Mouse (Mus musculus) hindbrain, embryonic 13.5 days (tissue): ENCODE measurements around the gene Snx18. TPM values are rescaled to one million over a fixed set of nuclear protein-coding genes. Genes with fewer than 3 reads are reported as not detected.

Experiments
- ATAC-seq: fragments of 200-750 bp; cut with Nextera tagmentation; 2 replicates; pipeline ENCODE4 v1.8.0; 2017; ENCODE audit warnings: moderate TSS enrichment; ENCODE audit not compliant: low FRiP score
- H3K27ac ChIP-seq: fragments of 300-500 bp; sonication (generic); 2 replicates; pipeline ENCODE4 v1.5.1; 2015; ENCODE audit warnings: inconsistent platforms, mild to moderate bottlenecking, moderate library complexity
- H3K27me3 ChIP-seq: fragments of 300-500 bp; sonication (generic); 2 replicates; pipeline ENCODE4 v1.6.1; 2015; ENCODE audit warnings: mild to moderate bottlenecking, inconsistent platforms
- H3K36me3 ChIP-seq: fragments of 300-500 bp; sonication (generic); 2 replicates; pipeline ENCODE4 v1.6.1; 2015; ENCODE audit warnings: mild to moderate bottlenecking, inconsistent platforms
- H3K4me1 ChIP-seq: fragments of 300-500 bp; sonication (generic); replicated peaks from 2 replicates; pipeline ENCODE4 v1.6.1; 2015; ENCODE audit warnings: inconsistent platforms
- H3K4me2 ChIP-seq: fragments of 300-500 bp; sonication (generic); 2 replicates; pipeline ENCODE4 v1.6.1; 2015; ENCODE audit warnings: inconsistent platforms, mild to moderate bottlenecking, moderate library complexity
- H3K4me3 ChIP-seq: fragments of 300-500 bp; sonication (generic); 2 replicates; pipeline ENCODE4 v1.5.1; 2015; ENCODE audit warnings: mild to moderate bottlenecking, inconsistent platforms
- H3K9ac ChIP-seq: fragments of 300-500 bp; sonication (generic); 2 replicates; pipeline ENCODE4 v1.6.1; 2015; ENCODE audit warnings: mild to moderate bottlenecking, inconsistent platforms
- H3K9me3 ChIP-seq: fragments of 300-500 bp; sonication (generic); 2 replicates; pipeline ENCODE4 v1.6.1; 2016; ENCODE audit warnings: inconsistent platforms
- WGBS: fragments of 180-500 bp; shearing (Covaris S2); methylation state at CpG from one replicate; pipeline ENCODE4 v1.1.7; 2015; 5-methylcytosine and 5-hydroxymethylcytosine counted together
- polyA plus RNA-seq: library from polyadenylated mRNA; unstranded; fragments of >200 nt; fragmentation: Nextera tagmentation; extraction: Ambion mirVana; gene quantifications from 2 replicates; pipeline ENCODE4 v1.2.1, GENCODE M21; 2015

Snx18 gene
- polyA plus RNA-seq, 1 experiment from 2014 or later: 10.8 TPM

DNA sequence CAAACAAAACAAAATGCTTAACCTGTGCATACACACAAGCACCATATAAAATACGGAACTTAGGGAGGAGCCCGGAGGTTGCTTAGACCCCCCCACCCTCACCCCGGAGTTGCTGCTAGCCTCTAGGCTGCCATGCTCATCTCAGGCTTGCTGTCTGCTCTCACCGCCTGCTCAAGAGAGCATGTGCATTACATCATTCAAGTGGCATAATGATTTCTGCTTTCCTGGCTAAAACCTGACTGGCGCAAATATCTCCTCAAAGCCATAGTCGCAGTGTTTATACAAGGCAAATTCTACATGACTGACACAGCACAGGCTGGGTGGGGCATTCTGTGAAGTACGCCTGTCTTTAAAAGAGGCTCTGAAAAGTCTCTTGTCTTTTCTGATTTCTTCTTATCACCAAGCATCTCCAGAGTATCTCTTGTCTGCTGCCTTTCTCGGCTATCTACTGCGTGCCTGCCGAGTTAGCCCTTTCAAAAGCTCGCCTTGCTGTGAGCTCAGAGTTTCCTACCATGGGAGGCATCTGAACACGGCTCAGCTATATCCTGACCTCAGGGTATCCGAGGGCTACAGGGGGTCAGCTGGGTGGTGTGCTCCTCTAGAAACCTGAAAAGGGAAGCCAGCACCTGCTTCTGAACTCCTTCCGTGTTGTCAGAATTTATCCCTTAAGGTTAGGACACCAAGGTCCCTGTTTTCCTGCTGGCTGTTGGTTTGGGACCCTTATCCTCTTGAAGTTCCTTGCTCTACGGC lies 16.5 kb upstream of the Snx18 start:
- peaks cover 4% of the 10 kb centered on the region for H3K4me1 ChIP-seq
- no peak overlapping the region for H3K4me3 ChIP-seq
- 0 out of 2 replicates have a peak, but pooled peaks cover 4% of the 10 kb centered on the region for H3K27me3 ChIP-seq
- no peak overlapping the region for H3K27ac ChIP-seq
- H3K9ac ChIP-seq: no peak overlapping the region
- 86% methylated on average over 15 of the region's 15 CpGs for WGBS
- no peaks in the 10 kb centered on the region for H3K9me3 ChIP-seq
- H3K4me2 ChIP-seq: no peak overlapping the region
- no peak for ATAC-seq
- H3K36me3 ChIP-seq: no peaks in the 10 kb centered on the region

DNA sequence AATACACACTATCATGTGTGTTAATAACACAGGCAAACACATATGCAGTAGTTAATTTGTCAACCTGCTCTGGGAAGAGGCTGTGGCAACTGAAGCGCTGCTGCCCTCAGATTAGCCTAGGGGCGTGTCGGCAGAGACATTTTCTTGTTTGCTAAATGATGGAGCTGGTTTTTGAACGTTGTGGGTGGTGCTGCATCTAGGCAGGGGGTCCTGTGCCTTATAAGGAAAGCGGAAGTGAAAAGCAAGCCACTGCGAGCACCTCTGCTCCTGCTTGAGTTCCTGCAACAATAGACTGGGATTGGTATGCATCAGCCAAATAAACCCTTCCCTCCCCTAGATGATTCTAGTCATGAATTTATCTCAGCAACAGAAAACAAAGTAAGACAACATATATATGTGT lies 14.1 kb upstream of the Snx18 start:
- H3K27ac ChIP-seq: no peak overlapping the region
- no peak overlapping the region for H3K9ac ChIP-seq
- H3K4me3 ChIP-seq: no peak overlapping the region
- no peaks in the 10 kb centered on the region for H3K4me1 ChIP-seq
- no peak for ATAC-seq
- no peak overlapping the region for H3K4me2 ChIP-seq
- 46% methylated on average over 6 of the region's 6 CpGs for WGBS
- 0 out of 2 replicates have a peak, but pooled peaks cover 3% of the 10 kb centered on the region for H3K27me3 ChIP-seq
- H3K9me3 ChIP-seq: no peaks in the 10 kb centered on the region
- no peaks in the 10 kb centered on the region for H3K36me3 ChIP-seq

DNA sequence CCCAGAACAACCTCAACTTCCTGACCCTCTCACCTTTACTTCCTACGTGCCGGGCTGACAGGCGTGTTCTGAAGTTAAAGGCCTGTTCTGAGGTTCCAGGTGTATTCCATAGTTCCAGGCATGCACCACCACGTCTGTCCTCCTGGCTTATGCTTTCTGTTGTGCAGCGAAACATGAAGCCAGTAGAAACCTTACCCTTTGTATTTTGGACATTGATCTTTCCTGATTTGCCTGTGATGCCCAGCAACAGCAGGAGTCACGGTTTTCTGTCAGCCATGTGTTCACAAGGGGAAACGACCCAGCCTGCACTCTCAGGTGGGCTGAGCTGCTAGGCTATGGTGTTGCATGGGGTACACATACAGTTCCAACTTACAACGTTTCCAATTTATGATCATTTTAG lies 9.2 kb upstream of the Snx18 start:
- Histone ChIP-seq H3K27me3 (no peaks in the 10 kb centered on the region), H3K4me3 (no peak overlapping the region), H3K9me3 (no peaks in the 10 kb centered on the region), H3K4me1 (no peaks in the 10 kb centered on the region), H3K36me3 (no peaks in the 10 kb centered on the region), H3K27ac (no peak overlapping the region), H3K9ac (no peak overlapping the region), H3K4me2 (no peak overlapping the region)
- WGBS: 83% methylated on average over 8 of the region's 8 CpGs
- no peak for ATAC-seq

DNA sequence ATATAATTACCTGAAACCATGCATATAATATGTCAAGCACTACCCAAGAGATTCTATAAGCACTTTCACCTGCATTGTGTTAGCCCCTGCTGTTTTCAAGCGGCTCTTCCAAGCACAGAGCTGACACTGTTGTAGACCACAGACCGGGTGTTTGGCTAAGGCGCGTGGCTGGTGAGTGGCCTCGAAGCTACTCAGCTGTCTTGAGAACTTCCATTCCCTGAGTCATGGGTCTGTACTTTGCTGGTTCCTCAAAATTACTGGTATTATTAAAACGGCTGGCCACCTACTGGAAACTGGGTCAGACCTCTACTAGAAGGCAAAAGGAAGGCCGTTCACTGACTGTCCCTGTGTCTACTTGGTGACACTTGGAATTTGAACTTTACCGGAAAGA lies 4.5 kb upstream of the Snx18 start:
- H3K36me3 ChIP-seq: no peaks in the 10 kb centered on the region
- WGBS: 86% methylated on average over 8 of the region's 8 CpGs
- H3K27me3 ChIP-seq: no peaks in the 10 kb centered on the region
- no peak overlapping the region for H3K4me2 ChIP-seq
- H3K9me3 ChIP-seq: no peaks in the 10 kb centered on the region
- H3K4me1 ChIP-seq: no peaks in the 10 kb centered on the region
- no peak for ATAC-seq
- no peak overlapping the region for H3K4me3 ChIP-seq
- no peak overlapping the region for H3K9ac ChIP-seq
- H3K27ac ChIP-seq: no peak overlapping the region

DNA sequence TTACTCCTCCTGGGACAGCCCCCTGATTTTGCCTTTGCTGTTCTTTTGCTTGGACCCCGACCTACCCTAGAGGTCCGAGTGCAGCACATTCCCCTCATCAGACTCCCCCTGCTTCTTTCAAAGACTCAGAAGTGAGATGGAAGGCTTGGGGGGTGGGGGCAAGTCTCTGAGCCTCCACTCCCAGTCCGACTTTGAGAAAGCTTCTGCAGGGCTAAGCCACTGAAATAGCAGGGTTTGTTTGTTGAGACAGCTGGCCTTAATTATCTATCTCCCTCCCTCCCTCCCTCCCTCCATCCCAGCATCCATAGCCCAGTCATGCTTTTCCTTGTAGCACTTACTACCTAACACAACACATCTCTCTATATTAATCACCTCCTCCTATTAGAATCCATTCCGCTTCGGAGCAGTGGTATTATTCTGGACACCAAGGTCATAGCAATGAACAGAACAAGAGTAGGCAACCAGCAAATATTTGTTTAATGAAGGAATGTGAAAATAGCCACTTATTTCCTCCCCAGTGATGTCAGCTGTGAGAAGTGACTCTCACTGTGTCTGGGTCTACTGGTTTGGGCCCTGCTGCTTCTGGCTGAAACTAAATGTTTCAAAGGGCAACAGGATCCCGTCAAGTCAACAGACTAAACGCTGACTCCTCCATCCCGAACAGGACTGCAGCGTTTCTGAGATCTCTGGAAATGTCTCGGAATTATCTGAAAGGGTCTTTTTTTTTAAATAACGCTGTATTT lies 3.9 kb upstream of the Snx18 start:
- no peak overlapping the region for H3K4me3 ChIP-seq
- H3K27ac ChIP-seq: no peak overlapping the region
- no peaks in the 10 kb centered on the region for H3K9me3 ChIP-seq
- H3K36me3 ChIP-seq: no peaks in the 10 kb centered on the region
- H3K4me2 ChIP-seq: no peak overlapping the region
- H3K9ac ChIP-seq: no peak overlapping the region
- WGBS: 66% methylated on average over 11 of the region's 11 CpGs
- no peak for ATAC-seq
- peaks cover 4% of the 10 kb centered on the region for H3K4me1 ChIP-seq
- no peaks in the 10 kb centered on the region for H3K27me3 ChIP-seq

DNA sequence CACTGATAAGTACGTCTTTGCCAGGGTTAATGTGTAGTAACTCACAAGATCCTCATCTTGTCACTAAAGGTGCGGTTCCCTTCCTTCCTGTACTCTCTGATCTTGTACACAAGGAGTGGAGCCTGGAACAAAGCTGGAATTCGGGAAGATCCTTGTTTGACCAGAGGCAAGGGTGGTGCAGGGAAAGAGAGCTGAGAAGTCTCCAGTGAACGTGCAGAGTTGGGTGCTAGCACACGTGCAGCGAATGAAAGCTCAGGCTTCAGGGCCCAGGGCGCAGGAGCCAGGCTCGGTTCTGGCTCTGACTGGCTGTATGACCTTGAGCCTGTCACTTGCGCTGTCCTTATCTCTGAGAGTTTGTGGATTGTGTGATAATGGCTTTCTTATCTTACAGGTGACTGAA lies 639 bp upstream of the Snx18 start:
- no peak overlapping the region for H3K4me2 ChIP-seq
- 78% methylated on average over 9 of the region's 9 CpGs for WGBS
- no peak overlapping the region for H3K4me3 ChIP-seq
- H3K27me3 ChIP-seq: peaks cover 3% of the 10 kb centered on the region; the same call in 1 of the 2 replicates
- H3K4me1 ChIP-seq: peaks cover 37% of the 10 kb centered on the region
- H3K36me3 ChIP-seq: no peaks in the 10 kb centered on the region
- H3K9ac ChIP-seq: no peak overlapping the region
- H3K27ac ChIP-seq: no peak overlapping the region
- H3K9me3 ChIP-seq: no peaks in the 10 kb centered on the region
- ATAC-seq: no peak

DNA sequence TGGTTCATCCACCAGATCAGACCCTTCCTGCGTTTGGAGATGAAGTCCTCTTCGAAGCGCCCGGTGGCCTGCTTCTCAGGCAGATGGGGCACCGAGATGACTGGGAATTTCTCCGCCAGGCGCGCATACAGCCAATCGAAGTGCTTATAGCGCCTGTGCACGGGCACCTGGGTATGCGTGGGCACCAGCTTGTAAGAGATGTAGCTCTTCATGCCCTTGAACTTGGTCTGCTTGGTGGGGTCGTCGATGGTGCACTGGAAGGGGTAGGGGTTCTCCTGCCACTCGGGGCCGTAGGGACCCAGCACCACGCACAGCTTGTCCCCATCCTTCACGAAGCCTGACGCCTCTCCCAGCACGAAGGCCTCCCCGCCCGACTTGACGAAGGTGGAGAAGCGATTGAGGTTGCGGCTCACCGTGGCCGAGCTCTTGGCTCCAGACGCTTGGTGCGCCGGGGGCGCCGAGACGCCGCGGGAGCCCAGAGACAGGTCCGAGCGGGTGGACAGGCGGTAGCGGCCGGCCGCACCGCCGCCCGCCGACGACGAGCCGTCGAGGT lies 950 bp downstream of the Snx18 start:
- peak overlapping the region; percentile 94 for H3K27ac ChIP-seq
- H3K4me1 ChIP-seq: peaks cover 53% of the 10 kb centered on the region
- peaks cover 3% of the 10 kb centered on the region; the same call in 1 of the 2 replicates for H3K27me3 ChIP-seq
- H3K36me3 ChIP-seq: no peaks in the 10 kb centered on the region
- WGBS: 10% methylated on average over 49 of the region's 49 CpGs
- H3K9me3 ChIP-seq: no peaks in the 10 kb centered on the region
- H3K4me3 ChIP-seq: peak overlapping the region; percentile 88
- peak overlapping the region; percentile 90 for H3K4me2 ChIP-seq
- ATAC-seq: peak; percentile 21
- H3K9ac ChIP-seq: peak overlapping the region; percentile 97

DNA sequence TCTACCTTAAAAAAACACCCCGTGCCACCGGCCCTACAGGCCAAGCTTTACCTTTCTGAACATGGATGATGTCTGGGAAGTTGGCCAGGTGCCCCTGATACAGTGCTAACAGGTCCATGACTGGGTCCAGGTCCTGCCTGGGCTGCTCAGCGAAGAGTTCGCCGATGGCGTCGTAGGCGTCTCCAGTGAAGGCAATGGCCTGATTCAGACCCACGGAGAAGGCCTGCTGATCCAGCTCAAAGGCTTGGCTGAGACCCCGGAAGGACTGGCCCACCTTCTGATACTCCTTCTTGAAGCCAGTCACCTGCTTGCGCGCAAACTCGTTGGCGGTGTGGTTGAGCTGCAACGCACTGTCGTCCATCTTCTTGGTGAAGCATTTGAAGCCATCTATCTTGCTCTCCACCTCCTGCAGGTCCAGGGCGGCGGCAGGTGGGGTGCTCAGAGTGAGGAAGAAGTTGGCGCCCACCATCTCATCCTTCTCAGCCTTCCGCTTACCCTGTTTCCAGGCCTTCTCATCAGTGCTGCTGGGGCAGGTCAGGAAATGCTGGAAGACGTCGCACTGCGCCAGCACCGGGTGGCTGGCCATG lies 1.5 kb downstream of the Snx18 start:
- H3K4me1 ChIP-seq: peaks cover 58% of the 10 kb centered on the region
- H3K27me3 ChIP-seq: peaks cover 3% of the 10 kb centered on the region; the same call in 1 of the 2 replicates
- WGBS: 55% methylated on average over 24 of the region's 24 CpGs
- H3K27ac ChIP-seq: peak overlapping the region; percentile 94; the same call in 1 of the 2 replicates
- no peaks in the 10 kb centered on the region for H3K9me3 ChIP-seq
- 0 out of 2 replicates have a peak, but pooled peaks have one; percentile 2 for ATAC-seq
- peak overlapping the region; percentile 90 for H3K4me2 ChIP-seq
- H3K4me3 ChIP-seq: peak overlapping the region; percentile 88
- H3K9ac ChIP-seq: peak overlapping the region; percentile 97
- H3K36me3 ChIP-seq: no peaks in the 10 kb centered on the region

DNA sequence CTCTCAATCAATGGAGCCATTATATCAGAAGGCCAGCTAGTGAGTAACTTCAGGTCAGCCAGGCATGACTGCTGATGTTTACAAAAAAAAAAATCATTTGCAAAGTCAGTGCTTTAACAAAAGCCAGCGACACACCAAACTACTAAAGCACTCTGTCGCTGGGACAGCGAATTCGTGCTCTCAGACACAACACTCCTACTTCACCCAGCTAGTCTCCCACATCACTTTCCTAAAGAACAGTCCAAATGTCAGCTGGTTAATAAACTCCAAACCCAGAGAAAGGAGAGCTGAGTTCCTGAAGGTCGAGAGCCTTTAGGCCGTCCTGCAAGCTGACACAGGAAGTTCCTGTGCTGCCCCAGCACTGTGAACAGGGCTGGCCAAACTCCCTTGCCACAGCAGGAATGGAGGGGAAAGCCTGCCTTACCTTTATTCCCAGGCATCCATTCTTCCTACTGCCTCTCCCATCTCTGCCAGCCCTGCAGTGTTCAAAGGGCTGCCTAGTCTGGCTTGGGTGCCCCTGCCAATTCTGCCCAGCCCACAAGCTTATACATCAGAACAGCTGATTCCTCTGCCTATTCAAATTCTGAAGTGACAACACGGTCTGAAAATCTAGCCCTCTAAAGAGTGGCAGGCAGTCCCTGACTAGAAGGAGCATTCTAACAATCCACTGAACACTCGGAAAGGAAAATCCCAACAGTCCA lies 2.2 kb downstream of the Snx18 start:
- no peaks in the 10 kb centered on the region for H3K36me3 ChIP-seq
- peak overlapping the region; percentile 88 for H3K4me3 ChIP-seq
- no peak for ATAC-seq
- peak overlapping the region; percentile 97 for H3K9ac ChIP-seq
- 0 out of 2 replicates have a peak overlapping the region, but pooled peaks have one; percentile 8 for H3K27ac ChIP-seq
- peak overlapping the region; percentile 90 for H3K4me2 ChIP-seq
- no peaks in the 10 kb centered on the region for H3K9me3 ChIP-seq
- H3K4me1 ChIP-seq: peaks cover 65% of the 10 kb centered on the region
- H3K27me3 ChIP-seq: peaks cover 3% of the 10 kb centered on the region; the same call in 1 of the 2 replicates
- WGBS: 9% methylated on average over 8 of the region's 8 CpGs

DNA sequence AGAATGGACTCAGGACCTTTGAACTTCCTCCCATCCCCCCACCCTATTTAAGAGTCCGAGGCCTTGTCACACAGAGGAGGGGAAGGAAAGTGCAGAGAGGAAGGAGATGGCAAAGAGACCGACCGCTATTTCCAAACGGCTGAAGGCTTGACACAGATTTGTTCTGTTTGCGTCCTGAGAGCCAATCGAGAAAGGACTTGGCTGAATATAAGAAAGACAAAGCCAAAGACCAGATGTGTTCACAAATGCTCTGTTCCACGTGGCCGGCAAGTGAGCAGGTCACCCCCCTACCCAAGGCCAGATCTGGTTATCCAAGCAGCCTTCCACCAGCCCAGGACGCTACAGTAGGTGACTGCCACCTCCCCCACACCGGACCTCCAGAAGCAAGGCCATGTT lies 2.8 kb downstream of the Snx18 start:
- Histone ChIP-seq H3K9ac (peak overlapping the region; percentile 97), H3K4me2 (peak overlapping the region; percentile 90), H3K27me3 (peaks cover 3% of the 10 kb centered on the region; the same call in 1 of the 2 replicates), H3K27ac (peak overlapping the region; percentile 8), H3K9me3 (no peaks in the 10 kb centered on the region), H3K4me3 (peak overlapping the region; percentile 88), H3K36me3 (no peaks in the 10 kb centered on the region), H3K4me1 (peaks cover 71% of the 10 kb centered on the region)
- WGBS: 2% methylated on average over 10 of the region's 10 CpGs
- no peak for ATAC-seq

DNA sequence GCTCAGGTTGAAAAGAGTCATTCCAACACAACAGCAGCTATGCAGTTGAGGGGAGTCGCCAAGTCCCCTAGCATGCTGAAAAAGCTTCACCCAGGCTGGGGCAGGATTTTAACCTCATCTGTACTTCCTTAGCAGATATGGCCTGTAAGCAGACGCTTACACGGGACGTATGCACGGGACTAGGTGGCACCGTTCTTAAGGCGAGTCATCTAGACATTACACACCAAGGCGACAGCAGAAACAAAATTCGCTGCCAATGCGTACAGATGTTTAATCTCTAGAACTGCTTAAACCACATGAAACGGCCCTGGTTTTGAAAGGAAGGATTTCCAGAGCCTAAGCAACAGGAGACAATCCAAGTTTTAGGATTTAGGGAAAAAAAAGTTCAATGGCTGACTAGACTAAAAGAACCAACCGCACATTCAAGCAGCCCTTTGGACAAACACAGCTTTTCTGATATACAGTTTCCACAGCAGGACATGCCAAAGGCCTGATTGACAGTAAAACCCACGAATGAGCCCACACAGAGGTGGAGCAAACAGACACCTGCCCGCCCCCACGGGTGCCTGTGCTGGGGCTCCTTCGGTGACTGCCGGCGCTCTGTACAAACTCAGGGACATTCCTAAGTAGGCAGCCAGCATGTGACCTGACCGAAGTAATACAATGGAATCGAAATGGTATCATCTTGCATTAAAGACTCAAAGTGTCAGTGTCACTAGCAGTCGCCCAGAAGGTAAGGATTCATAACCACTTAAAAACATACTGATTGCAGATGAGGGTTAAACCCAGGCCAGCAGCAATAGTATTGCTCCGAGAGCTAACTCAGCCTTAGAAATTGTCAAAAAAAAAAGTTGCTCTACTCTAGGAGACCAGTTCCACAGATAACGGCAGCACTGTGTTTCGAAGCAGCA lies 3.5 kb downstream of the Snx18 start:
- WGBS: 27% methylated on average over 24 of the region's 24 CpGs
- peaks cover 3% of the 10 kb centered on the region; the same call in 1 of the 2 replicates for H3K27me3 ChIP-seq
- H3K9me3 ChIP-seq: no peaks in the 10 kb centered on the region
- H3K4me2 ChIP-seq: peak overlapping the region; percentile 90
- no peak for ATAC-seq
- H3K4me1 ChIP-seq: peaks cover 77% of the 10 kb centered on the region
- peak overlapping the region; percentile 97 for H3K9ac ChIP-seq
- peak overlapping the region; percentile 88 for H3K4me3 ChIP-seq
- H3K27ac ChIP-seq: peak overlapping the region; percentile 44; the same call in 1 of the 2 replicates
- H3K36me3 ChIP-seq: no peaks in the 10 kb centered on the region
